Mouse (Mus musculus): ENCODE results near the gene Slain1.

DNA sequence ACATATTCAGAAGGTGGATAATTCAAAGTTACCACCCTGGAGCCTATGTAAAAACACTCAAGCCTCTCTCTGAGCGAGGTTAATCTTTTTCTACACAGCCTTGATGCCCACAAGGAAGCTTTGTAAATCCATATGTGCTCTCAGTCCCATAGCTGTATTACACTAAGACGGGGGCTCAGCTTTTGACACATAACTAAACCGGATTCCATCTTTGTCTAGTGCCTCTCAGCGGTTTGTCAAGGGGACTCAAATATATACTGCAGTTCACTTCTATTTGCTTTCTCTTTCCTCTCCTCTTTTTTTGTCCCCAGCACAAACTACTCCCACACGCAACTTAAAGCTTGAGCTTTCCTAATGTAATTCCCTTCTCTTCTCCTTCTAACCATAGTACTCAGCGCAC lies 23.9 kb upstream of the Slain1 start:
- TF ChIP-seq CTCF (IDR thresholded peaks at IDR 0.05; ENCODE audit: control insufficient read depth, insufficient read depth, insufficient replicate concordance, low read depth, low read length) (no peak), POLR2A (IDR thresholded peaks at IDR 0.05; ENCODE audit: control insufficient read depth, low read depth, low read length) (no peak)

Measured in testis, adult 2 months (tissue).